Mouse (Mus musculus) cerebellum, adult 11 months (tissue): ENCODE data around the gene Gm20388.

Source experiments
- DNase-seq: peaks from one replicate; pipeline ENCODE4 v3.0.0; 2022

Gene Gm20388

GRCm38 (mm10) chr8:120213939-120214338 is 303.3 kb downstream of the Gm20388 start:
- peak; percentile 94 for DNase-seq

- no peak for DNase-seq
These were observed 304.9 kb downstream of the Gm20388 start for GRCm38 (mm10) chr8:120215416-120216141.

GRCm38 (mm10) chr8:120216855-120217830 is 306.5 kb downstream of the Gm20388 start:
- no peak for DNase-seq

- DNase-seq, result no peak
These were observed 311.9 kb downstream of the Gm20388 start for GRCm38 (mm10) chr8:120222548-120222947.

GRCm38 (mm10) chr8:120224521-120225420 is 314.1 kb downstream of the Gm20388 start:
- DNase-seq, result no peak

GRCm38 (mm10) chr8:120225421-120226151 is 314.9 kb downstream of the Gm20388 start:
- DNase-seq, result no peak

- DNase-seq, result no peak
These were observed 316.3 kb downstream of the Gm20388 start for GRCm38 (mm10) chr8:120226700-120227577.

- DNase-seq, result no peak
These were observed 316.9 kb downstream of the Gm20388 start for GRCm38 (mm10) chr8:120227578-120227876.

- peak; percentile 68 for DNase-seq
These were observed 317.4 kb downstream of the Gm20388 start, which contains the start of gene Gse1 for GRCm38 (mm10) chr8:120227891-120228591. TSS of gene Gse1 (plus strand) at chr8:120228456.

- peak; percentile 52 for DNase-seq
These were observed 318.3 kb downstream of the Gm20388 start for GRCm38 (mm10) chr8:120228781-120229573.

GRCm38 (mm10) chr8:120229574-120229916 is 318.9 kb downstream of the Gm20388 start:
- no peak for DNase-seq

- DNase-seq, result no peak
These were observed 319.4 kb downstream of the Gm20388 start for GRCm38 (mm10) chr8:120230081-120230480.

- no peak for DNase-seq
These were observed 320.3 kb downstream of the Gm20388 start for GRCm38 (mm10) chr8:120230715-120231614.

GRCm38 (mm10) chr8:120231870-120232269 is 321.2 kb downstream of the Gm20388 start:
- DNase-seq, result no peak

GRCm38 (mm10) chr8:120232398-120232797 is 321.8 kb downstream of the Gm20388 start:
- no peak for DNase-seq

- no peak for DNase-seq
These were observed 322.3 kb downstream of the Gm20388 start for GRCm38 (mm10) chr8:120232913-120233312.

GRCm38 (mm10) chr8:120234457-120234856 is 323.8 kb downstream of the Gm20388 start:
- no peak for DNase-seq

GRCm38 (mm10) chr8:120234866-120235265 is 324.2 kb downstream of the Gm20388 start:
- DNase-seq, result no peak

GRCm38 (mm10) chr8:120243222-120243621 is 332.6 kb downstream of the Gm20388 start:
- DNase-seq, result no peak
